Mouse (Mus musculus) adrenal gland, postnatal 4 days (tissue): ENCODE results near the gene M6pr. TPM values are rescaled to one million over a fixed set of nuclear protein-coding genes. Genes with fewer than 3 reads are reported as not detected.
"Not testable (repeated sequence)": the region's sequence is repeated elsewhere in the genome, so short reads cannot be mapped to it uniquely, and the experiment has no call there.

Experiments used
- DNase-seq, 2 experiments: peaks; one replicate each; pipeline ENCODE4 v3.0.0; 2021 to 2022; ENCODE audit warnings: low spot score in 2 of 2, mixed read lengths in 2 of 2
- total RNA-seq, 2 experiments: library from RNA; stranded (reverse); gene quantifications; 2 replicates each; pipeline ENCODE4 v1.2.3; 2021

M6pr gene
- total RNA-seq, 2 experiments from 2014 or later = 138 to 140 TPM

DNA sequence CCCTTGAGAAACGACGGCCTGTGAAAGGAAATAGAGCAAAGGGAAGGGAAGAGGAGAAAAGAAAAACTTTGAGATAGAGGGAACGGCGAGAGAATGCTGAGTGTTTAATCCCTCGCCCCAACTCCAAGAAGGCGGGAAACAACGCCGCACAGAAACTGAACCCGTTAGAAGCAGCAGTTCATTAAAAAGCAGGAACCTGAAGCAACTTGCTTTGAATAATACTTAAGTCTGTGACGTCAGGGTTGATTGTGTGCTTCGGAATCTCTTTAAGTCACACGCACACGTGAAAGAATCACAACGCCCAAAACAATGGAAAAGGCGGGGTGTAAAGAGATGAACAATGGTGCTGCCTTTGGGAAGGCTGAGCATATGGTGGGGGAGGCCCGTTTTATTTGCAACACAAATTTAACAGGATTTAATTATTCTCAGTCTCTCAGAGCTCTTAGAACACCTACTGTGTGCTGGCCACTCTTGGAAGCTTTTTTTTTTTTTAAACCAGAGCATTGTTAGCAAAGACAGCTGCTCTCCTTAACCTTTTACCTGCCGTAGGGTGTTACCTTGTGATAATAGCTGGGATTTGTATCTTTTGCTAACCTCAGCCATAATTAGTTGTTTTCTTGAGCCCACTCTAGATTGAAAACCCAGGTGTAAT is 32.0 kb downstream of the M6pr start, which contains the start of gene Phc1:
Phc1 (minus strand) TSS at position 213 of the 652 bp plus-strand sequence.
- no peak for DNase-seq

DNA sequence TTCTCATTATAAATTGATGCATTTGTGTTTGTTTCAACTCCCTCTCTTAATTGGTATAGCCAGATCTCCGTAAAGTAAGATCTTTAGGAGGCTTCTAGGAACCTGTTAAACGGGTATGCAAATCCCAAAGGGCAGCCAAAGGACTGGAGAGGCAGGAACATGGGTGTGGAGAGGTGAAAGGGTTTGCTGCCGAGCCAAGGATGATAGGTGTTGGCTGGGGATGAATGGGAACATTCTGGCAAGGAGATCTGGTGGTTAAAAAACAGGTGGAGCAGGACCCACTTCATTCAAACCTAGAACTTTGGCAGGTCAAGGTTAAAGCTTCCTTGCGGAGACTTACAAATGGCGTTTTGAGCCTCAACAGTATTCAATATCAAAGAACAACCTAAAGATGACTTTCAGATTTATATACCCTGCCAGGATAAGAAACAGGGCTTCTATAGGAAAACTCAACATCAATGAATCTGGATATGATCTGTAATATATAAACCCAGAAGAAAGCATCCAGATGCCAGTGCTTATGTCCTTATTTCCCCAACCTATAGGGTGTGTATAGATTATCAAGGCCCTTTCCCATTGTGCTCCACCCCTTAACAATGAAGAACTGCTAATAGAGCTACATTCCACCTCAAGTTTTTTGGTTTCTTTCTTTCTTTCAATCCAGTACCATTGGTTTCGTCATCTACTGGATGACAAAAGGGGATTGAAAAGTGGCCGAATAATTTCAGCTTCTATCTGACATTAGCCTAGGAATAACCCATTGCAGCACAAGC is 32.7 kb downstream of the M6pr start:
- DNase-seq = no peak

DNA sequence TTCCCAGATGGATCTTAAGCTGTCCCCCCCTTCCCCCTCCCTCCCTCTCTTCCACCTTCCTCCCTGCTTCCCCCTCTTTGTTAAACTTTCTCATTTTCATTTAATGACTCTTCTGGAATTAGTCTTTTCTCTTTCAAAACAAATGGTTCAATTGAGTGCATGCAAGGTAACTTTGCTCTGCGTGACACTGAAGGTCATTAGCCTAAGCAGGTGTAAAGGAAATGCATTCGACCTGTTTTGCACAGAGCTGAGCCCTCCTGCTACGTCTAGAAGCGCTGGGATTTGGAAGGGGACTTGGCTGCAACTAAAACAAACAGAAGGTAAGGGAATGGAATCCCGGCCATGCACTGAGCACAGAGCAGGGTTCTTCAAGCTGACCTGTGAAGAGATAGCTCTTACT is 33.6 kb downstream of the M6pr start:
- DNase-seq = no peak

DNA sequence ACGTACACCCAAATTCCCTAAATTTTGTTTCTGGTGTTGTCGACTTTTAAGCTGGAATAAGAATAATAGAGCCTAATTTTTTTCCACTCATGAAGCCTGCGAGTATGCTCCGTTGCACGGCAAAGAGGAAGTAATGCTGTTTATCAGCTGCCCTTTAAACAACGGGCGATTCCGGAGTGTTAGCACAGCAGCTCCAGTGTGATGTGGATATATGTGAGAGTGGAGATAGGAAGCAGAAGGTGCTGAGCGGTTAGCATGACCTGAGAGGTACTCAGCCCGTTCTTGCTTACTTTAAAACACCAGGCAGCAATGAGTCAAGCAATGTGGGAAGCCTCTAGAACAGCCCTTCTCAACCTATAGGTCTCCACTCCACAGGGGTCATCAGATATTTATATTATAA is 35.2 kb downstream of the M6pr start:
- no peak for DNase-seq

DNA sequence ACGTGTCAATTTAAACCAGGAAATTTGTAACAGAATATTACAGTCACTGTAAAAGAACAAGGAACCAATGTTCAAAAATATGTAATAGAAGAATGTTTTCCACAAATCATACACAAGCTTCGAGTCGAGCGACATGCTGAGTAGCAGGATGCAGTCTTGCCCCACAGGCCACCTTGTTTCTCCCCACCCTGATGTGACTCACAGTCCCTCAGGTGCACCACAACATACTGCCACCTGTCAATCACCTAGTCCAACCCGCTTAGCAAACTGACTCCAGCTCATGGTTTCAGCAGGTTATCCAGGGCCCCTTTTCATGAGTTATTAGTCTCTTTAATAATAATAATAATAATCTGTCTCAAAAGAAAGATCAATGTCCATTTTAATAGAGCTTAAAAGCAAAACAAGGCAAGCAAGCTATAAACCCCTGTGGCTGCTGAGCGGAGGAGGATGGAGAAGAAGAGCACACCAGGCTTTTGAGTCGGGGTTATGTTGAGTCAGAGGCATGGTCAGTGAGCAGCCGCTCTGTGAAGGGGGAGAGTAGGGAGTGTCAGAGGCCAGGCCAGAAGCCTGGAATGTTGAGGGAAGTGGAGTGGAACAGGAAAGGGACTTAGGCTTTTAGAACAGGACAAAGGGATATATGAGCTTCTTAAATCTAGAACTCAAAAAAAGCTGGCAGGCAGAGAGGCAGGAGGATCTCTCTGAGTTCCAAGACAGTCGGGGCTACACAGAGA is 36.0 kb downstream of the M6pr start:
- no peak for DNase-seq

DNA sequence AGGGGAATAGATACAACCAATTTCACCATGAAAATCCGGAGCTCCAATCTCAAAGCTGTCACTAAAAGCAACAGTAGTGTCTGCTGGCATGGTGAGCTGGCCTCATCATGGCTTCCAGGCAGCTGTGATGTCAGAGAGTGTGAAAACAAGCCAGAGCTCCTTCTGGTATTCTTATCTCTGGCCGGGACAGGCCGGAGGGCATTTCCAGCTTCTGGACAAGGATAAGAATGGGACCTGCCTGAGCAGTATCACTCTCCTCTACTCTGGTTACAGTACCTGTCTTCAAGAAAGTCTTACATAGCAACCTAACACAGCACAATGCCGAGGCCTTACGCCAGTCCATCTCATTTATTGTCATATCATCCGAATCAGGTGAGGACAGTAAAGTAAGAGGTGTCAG is 37.2 kb downstream of the M6pr start:
- no peak for DNase-seq

DNA sequence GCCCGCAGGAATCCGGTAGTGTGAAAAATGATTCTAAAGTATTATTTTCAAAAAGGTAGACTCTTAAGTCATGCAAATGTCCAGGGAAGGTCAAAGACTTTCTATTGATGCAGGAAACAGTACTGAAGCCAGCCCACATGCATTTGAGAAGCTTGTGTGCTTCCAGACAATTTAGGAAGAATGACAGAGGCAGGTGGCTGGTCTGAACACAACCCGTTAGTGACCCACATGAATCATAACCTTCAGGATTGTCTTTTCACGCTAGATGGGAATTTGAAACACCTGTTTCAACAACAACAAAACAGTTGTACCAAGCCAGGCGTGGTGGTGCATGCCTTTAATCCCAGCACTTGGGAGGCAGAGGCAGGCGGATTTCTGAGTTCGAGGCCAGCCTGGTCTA is 37.9 kb downstream of the M6pr start:
- no peak for DNase-seq

DNA sequence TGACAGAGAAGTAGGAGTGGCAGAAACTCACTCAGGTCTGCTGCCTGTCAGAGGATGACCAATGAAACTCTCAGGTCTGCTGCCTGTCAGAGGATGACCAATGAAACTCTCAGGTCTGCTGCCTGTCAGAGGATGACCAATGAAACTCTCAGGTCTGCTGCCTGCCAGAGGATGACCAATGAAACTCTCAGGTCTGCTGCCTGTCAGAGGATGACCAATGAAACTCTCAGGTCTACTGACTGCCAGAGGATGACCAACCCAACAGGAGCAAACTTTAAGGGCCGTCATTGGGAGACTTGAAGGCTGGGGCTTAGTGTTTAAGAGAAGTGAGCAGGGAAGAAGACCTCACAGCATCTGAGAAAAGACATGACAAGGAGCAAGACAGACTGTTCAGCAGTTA is 38.8 kb downstream of the M6pr start:
- not testable (repeated sequence) for DNase-seq

DNA sequence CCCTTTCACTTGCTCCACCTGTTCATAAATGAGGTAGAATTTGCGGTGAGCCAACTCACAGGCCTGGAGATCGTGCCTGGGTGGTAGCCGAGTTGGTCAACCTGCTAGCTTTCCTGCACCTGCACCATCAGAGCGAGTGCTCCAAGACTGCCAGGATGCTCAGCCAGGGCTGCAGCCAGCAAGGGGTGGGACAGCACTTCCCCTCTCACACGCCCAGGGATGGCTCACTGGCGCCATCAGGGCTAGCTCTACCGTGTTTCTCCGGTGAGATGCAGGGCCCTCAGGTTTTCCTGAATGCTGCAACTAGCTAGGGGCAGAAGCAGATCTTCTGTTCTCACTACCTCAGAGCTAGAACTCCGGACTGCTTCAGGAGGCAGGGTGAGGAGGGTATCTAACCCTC is 47.4 kb downstream of the M6pr start:
- no peak for DNase-seq

DNA sequence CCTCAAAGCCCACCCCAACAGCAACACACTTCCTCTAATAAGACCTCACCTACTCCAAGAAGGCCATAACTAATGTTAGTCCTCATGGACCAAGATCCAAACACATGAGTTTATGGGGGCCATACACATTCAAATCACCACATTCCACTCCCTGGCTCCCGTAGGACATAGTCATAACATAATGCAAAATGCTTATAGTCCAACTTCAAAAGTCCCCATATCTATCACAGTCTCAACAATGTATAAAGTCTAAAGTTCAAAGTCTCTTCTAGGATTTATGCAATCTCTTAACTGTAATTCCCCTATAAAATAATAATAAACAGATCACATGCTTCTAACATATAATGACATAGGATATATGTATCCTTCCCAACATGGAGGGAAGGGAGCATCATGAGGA is 48.6 kb downstream of the M6pr start:
- DNase-seq = no peak

DNA sequence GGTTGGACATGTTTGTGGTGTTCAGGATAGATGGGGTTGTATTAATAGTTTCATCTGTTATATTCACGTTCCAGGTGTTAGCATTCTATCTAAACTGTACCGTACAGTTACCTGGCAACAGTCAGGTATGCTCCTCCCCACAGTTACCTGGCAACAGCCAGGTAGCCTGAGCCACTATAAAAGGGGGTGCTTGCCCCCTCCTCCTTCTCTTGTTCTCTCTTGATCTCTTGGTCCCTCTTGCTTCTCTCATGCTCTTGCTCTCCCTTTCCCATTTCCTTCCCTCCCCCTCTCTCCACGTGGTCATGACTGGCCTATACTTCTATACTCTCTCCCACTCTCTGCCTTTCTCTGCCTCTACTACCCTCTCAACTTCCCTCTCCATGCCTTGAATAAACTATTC is 57.2 kb downstream of the M6pr start:
- no peak for DNase-seq

DNA sequence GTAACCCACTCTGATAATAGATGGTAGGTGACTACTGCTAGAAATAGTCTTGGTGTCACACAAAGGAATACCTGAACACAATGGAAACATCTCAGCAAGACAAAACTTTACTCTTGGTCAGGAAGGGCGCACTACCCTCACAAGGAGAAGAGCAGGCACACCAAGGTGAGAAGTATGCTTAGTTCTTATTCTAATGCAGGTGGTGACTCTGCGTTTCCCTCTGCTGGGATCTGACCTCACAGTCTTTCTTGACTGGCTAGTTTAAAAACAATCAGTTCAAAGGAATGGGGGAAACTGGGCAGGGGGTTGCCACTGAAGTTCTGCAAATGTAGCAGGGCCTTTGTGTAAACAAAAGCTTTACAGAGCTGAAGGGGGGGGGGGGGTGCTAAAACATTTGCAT is 57.8 kb downstream of the M6pr start:
- DNase-seq = no peak

DNA sequence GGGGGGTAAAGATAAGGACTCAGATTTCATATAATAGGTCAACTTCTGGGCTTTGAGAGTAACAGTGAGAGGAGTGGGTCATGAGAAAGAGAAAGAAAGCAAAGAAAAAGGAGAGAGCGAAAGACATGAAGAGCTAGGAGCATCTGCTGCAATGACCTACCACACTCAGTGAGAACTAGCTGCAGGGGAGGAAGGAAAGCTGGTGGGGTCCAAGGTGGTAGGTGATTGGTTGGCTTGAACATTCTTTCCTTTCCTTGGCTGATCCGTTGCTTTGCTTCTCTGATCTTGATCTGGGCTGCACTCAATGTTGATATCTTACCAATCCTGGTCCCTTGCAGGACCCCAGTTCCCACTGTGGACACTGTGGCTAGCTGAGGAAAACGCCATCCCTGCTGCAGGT is 58.5 kb downstream of the M6pr start:
- DNase-seq = no peak

Other genes starting within 250 kb of the M6pr start
- not detected for gene Klrg1, start 25.8 kb upstream of the M6pr start, total RNA-seq
- 10 to 100 TPM; 41.8 to 43.9 TPM for gene Phc1, start 31.8 kb downstream of the M6pr start, total RNA-seq
- 10 to 100 TPM in 1 of 2 experiments, 1 to 10 TPM in 1; 6.8 to 11.4 TPM for gene Rimklb, start 190.0 kb downstream of the M6pr start, total RNA-seq
- 10 to 100 TPM; 42.8 to 44.2 TPM for gene Mfap5, start 197.1 kb downstream of the M6pr start, total RNA-seq
- not detected for gene Aicda, start 245.1 kb downstream of the M6pr start, total RNA-seq